Mouse (Mus musculus) midbrain, embryonic 15.5 days (tissue): ENCODE data around the gene Srp14. TPM values are rescaled to one million over a fixed set of nuclear protein-coding genes. Genes with fewer than 3 reads are reported as not detected.

Experiments
- ATAC-seq: fragments of 200-750 bp; cut with Nextera tagmentation; replicated peaks from 2 replicates; pipeline ENCODE4 v1.8.0; 2017; ENCODE audit warnings: moderate TSS enrichment
- H3K27ac ChIP-seq: fragments of 300-500 bp; sonication (generic); 2 replicates; pipeline ENCODE4 v1.5.1; 2015; ENCODE audit warnings: mild to moderate bottlenecking, inconsistent platforms
- H3K27me3 ChIP-seq: fragments of 300-500 bp; sonication (generic); replicated peaks from 2 replicates; pipeline ENCODE4 v1.6.1; 2015; ENCODE audit warnings: inconsistent platforms
- H3K36me3 ChIP-seq: fragments of 300-500 bp; sonication (generic); replicated peaks from 2 replicates; pipeline ENCODE4 v1.6.1; 2015; ENCODE audit warnings: inconsistent platforms
- H3K4me1 ChIP-seq: fragments of 300-500 bp; sonication (generic); 2 replicates; pipeline ENCODE4 v1.6.1; 2015; ENCODE audit warnings: inconsistent platforms
- H3K4me2 ChIP-seq: fragments of 300-500 bp; sonication (generic); 2 replicates; pipeline ENCODE4 v1.6.1; 2015; ENCODE audit warnings: inconsistent platforms, mild to moderate bottlenecking, moderate library complexity
- H3K4me3 ChIP-seq: fragments of 300-500 bp; sonication (generic); 2 replicates; pipeline ENCODE4 v1.5.1; 2015; ENCODE audit warnings: mild to moderate bottlenecking, inconsistent platforms
- H3K9ac ChIP-seq: fragments of 300-500 bp; sonication (generic); 2 replicates; pipeline ENCODE4 v1.6.1; 2015; ENCODE audit warnings: mild to moderate bottlenecking, inconsistent platforms
- H3K9me3 ChIP-seq: fragments of 300-500 bp; sonication (generic); 2 replicates; pipeline ENCODE4 v1.6.1; 2016; ENCODE audit warnings: inconsistent platforms
- WGBS: fragments of 180-500 bp; shearing (Covaris S2); methylation state at CpG from one replicate; pipeline ENCODE4 v1.1.7; 2015; ENCODE audit warnings: mixed read lengths; 5-methylcytosine and 5-hydroxymethylcytosine counted together
- polyA plus RNA-seq: library from polyadenylated mRNA; unstranded; fragments of >200 nt; fragmentation: Nextera tagmentation; extraction: Ambion mirVana; gene quantifications from 2 replicates; pipeline ENCODE4 v1.2.1, GENCODE M21; 2015

Srp14 gene
- polyA plus RNA-seq, 1 experiment from 2014 or later = 303 TPM

DNA sequence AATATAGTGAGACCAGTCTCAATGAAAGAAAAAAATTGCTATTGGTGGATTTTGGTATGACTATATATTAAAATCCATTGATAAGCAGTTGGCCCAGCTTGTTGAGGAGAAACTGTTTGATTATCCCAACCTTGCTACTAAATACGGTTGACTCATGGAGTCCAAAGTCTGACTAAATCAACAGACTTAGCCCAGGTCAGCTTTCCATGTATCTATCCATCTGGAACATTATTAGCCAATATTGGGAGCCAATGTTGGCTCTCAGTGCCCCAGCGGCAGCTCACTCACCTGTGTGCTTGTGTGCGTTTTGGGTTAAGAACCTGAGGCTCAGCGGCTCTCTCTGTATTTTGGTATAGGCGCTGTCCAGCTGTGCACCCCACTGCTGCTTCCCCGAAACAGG, 28.5 kb downstream of the Srp14 start:
- 95% methylated on average over 6 of the region's 6 CpGs for WGBS
- no peak for ATAC-seq
- Histone ChIP-seq H3K9me3 (no peaks in the 10 kb centered on the region), H3K36me3 (0 out of 2 replicates have a peak, but pooled peaks cover 2% of the 10 kb centered on the region), H3K27ac (no peak overlapping the region), H3K9ac (no peak overlapping the region), H3K4me3 (no peak overlapping the region), H3K4me1 (peaks cover 7% of the 10 kb centered on the region), H3K27me3 (no peaks in the 10 kb centered on the region), H3K4me2 (no peak overlapping the region)

GRCm38 (mm10) chr2:118448181-118448580, 31.3 kb downstream of the Srp14 start:
- no peak for ATAC-seq
- H3K27ac ChIP-seq = no peak overlapping the region

DNA sequence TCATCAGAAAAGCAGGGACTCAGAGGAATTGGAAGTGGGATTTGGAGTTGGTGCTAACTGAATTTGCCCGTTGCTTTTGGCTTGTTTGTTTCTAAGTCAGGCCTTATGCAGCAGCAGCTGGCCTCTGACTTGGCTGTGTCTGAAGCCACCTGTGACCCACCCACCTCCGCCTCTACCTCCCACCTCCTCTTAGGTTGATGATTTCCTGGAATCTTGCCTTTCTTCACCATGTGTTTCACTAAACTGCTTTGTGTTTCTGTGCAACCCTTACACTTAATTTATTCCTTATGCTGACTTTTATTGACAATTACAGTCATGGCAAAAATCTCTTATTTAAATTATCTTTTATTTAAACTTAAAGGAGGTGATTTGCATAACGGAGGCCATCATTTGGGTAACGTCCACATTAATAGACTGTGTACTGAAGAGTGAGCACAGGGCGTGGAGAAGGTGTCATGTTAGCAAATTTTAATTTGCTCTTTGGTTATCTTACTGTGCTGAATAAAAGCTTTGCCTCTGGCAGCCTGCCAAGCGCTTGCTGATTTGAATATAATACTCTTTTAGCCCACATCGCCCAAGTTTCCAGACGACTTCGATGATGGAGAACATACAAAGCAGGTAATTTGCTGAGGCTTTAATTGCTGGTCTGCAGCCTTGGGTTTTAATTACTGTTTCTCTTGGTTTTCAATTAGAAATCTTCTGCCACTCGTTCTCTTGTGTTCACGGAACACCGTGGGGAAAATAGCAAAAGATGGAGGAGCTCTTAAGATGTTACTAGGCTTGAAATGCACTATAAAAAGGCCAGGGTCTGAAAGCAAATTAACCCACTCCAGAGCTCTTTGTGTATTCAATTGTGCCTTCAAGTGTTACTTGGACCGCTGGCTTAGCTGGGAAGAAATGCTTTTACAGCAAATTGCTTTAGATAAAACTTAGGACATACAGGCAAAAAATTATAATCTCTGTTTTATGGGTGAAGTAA, 33.5 kb downstream of the Srp14 start:
- Histone ChIP-seq H3K36me3 (0 out of 2 replicates have a peak, but pooled peaks cover 2% of the 10 kb centered on the region), H3K27ac (peak overlapping the region; percentile 50), H3K4me3 (no peak overlapping the region), H3K9ac (no peak overlapping the region), H3K4me2 (no peak overlapping the region), H3K4me1 (peaks cover 14% of the 10 kb centered on the region), H3K9me3 (no peaks in the 10 kb centered on the region), H3K27me3 (no peaks in the 10 kb centered on the region)
- ATAC-seq = peak; percentile 82
- 40% methylated on average over 13 of the region's 13 CpGs for WGBS

More at GRCm38 (mm10) chr2:118448181-118448580, 31.3 kb downstream of the Srp14 start:
- Histone ChIP-seq H3K9me3 (no peaks in the 10 kb centered on the region), H3K4me3 (no peak overlapping the region), H3K4me1 (peaks cover 14% of the 10 kb centered on the region), H3K36me3 (0 out of 2 replicates have a peak, but pooled peaks cover 2% of the 10 kb centered on the region), H3K4me2 (no peak overlapping the region), H3K27me3 (no peaks in the 10 kb centered on the region), H3K9ac (no peak overlapping the region)
- 75% methylated on average over 12 of the region's 12 CpGs for WGBS

DNA sequence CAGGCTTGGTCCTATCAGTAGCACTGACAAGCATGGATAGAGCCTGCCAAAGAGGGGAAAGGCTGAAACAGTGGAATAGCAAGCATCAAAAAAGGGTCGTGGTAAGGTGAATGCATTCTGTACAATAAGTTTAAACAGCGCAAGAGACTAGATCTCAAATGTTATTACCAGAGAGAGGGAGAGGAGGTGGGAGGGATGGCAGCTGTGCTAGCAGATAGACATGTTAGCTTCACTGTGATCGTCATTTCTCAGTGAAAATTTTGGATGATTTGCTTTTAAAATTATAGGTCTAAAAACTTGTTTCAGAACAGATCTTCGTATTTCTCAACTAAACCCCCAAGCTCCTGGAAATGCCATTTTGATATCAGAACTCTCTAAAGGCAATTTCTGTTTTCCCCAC, 36.8 kb downstream of the Srp14 start:
- no peaks in the 10 kb centered on the region for H3K27me3 ChIP-seq
- H3K4me1 ChIP-seq = peaks cover 14% of the 10 kb centered on the region
- H3K27ac ChIP-seq = no peak overlapping the region
- no peak overlapping the region for H3K9ac ChIP-seq
- WGBS = 94% methylated on average over 4 of the region's 4 CpGs
- H3K9me3 ChIP-seq = no peaks in the 10 kb centered on the region
- H3K4me2 ChIP-seq = no peak overlapping the region
- no peak overlapping the region for H3K4me3 ChIP-seq
- no peaks in the 10 kb centered on the region for H3K36me3 ChIP-seq
- no peak for ATAC-seq

GRCm38 (mm10) chr2:118442172-118442571, 37.3 kb downstream of the Srp14 start:
- no peak for ATAC-seq
- Histone ChIP-seq H3K9me3 (no peaks in the 10 kb centered on the region), H3K27ac (no peak overlapping the region), H3K27me3 (no peaks in the 10 kb centered on the region), H3K9ac (no peak overlapping the region), H3K4me2 (no peak overlapping the region), H3K4me3 (no peak overlapping the region), H3K4me1 (peaks cover 14% of the 10 kb centered on the region), H3K36me3 (no peaks in the 10 kb centered on the region)
- 86% methylated on average over 5 of the region's 5 CpGs for whole genome bisulfite sequencing

GRCm38 (mm10) chr2:118431589-118431988, 47.9 kb downstream of the Srp14 start:
- H3K27me3 ChIP-seq = no peaks in the 10 kb centered on the region
- no peak overlapping the region for H3K27ac ChIP-seq
- H3K4me2 ChIP-seq = no peak overlapping the region
- no peaks in the 10 kb centered on the region for H3K4me1 ChIP-seq
- WGBS = 66% methylated on average over 5 of the region's 5 CpGs
- H3K36me3 ChIP-seq = peaks cover 25% of the 10 kb centered on the region
- H3K4me3 ChIP-seq = no peak overlapping the region
- no peak overlapping the region for H3K9ac ChIP-seq
- no peak for ATAC-seq
- H3K9me3 ChIP-seq = no peaks in the 10 kb centered on the region

DNA sequence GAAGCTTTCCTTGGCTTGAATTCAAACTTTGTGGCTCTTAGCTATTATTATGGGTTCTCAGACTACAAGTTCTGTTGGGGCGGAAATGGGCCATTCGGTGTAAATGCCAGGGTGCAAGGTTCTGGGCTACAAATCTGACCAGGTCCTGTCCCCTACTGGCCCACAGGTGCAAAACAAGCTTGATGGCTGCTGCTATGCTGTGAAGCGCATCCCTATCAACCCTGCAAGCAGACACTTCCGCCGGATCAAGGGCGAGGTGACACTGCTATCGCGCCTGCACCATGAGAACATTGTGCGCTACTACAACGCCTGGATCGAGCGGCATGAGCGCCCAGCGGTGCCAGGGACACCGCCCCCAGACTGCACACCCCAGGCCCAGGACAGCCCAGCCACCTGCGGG, 48.9 kb downstream of the Srp14 start:
- H3K36me3 ChIP-seq = peaks cover 17% of the 10 kb centered on the region
- H3K4me3 ChIP-seq = no peak overlapping the region
- H3K27ac ChIP-seq = no peak overlapping the region
- no peak for ATAC-seq
- no peak overlapping the region for H3K4me2 ChIP-seq
- H3K9ac ChIP-seq = no peak overlapping the region
- H3K9me3 ChIP-seq = no peaks in the 10 kb centered on the region
- no peaks in the 10 kb centered on the region for H3K4me1 ChIP-seq
- 89% methylated on average over 16 of the region's 16 CpGs for WGBS
- H3K27me3 ChIP-seq = no peaks in the 10 kb centered on the region

GRCm38 (mm10) chr2:118429297-118429696, 50.2 kb downstream of the Srp14 start:
- ATAC-seq = no peak
- Histone ChIP-seq H3K9me3 (no peaks in the 10 kb centered on the region), H3K36me3 (peaks cover 14% of the 10 kb centered on the region), H3K27me3 (no peaks in the 10 kb centered on the region), H3K4me2 (no peak overlapping the region), H3K4me1 (no peaks in the 10 kb centered on the region), H3K9ac (no peak overlapping the region), H3K4me3 (no peak overlapping the region), H3K27ac (no peak overlapping the region)
- 89% methylated on average over 9 of the region's 9 CpGs for WGBS

DNA sequence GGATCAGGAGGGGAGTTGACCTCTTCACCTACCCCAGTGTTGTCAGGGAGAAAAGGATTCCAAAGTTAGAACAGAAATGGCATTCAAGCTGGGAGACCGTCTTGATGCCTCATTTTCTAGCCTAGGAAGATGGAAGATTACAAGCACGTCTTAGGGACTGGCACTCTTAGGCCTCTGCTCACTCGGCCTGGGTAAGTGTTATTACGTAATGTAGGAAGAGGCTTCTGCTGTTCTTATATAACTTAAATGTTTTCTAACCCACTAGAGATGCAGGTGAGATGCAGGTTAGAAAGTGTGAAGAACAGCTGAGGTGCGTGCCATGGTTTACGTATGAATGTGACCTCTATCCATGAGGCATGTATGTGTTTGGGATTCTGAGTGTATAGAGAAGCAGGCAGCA, 51.2 kb downstream of the Srp14 start:
- WGBS = 81% methylated on average over 6 of the region's 6 CpGs
- peaks cover 7% of the 10 kb centered on the region; the same call in 1 of the 2 replicates for H3K36me3 ChIP-seq

More for the DNA sequence above, 51.2 kb downstream of the Srp14 start:
- H3K27me3 ChIP-seq = no peaks in the 10 kb centered on the region
- no peaks in the 10 kb centered on the region for H3K4me1 ChIP-seq
- no peak overlapping the region for H3K27ac ChIP-seq
- H3K4me3 ChIP-seq = no peak overlapping the region
- no peaks in the 10 kb centered on the region for H3K9me3 ChIP-seq
- H3K9ac ChIP-seq = no peak overlapping the region
- H3K4me2 ChIP-seq = no peak overlapping the region
- no peak for ATAC-seq

Other genes with a start within 250 kb of the Srp14 start
- 3.0 and 3.1 TPM in 2 replicates for gene Fsip1, start 222.7 kb downstream of the Srp14 start, polyA plus RNA-seq
- gene Gpr176, start 106.3 kb downstream of the Srp14 start, polyA plus RNA-seq = 6.5 and 6.8 TPM in 2 replicates
- 8.5 and 10.0 TPM in 2 replicates for gene Eif2ak4, start 91.1 kb downstream of the Srp14 start, polyA plus RNA-seq
- 3.3 and 4.3 TPM in 2 replicates for gene Bmf, start 70.0 kb upstream of the Srp14 start, polyA plus RNA-seq
- gene Bub1b, start 118.5 kb upstream of the Srp14 start, polyA plus RNA-seq = 10.7 and 15.0 TPM in 2 replicates
- 67.8 and 69.1 TPM in 2 replicates for gene Pak6, start 183.6 kb upstream of the Srp14 start, polyA plus RNA-seq
- gene Ankrd63, start 224.3 kb upstream of the Srp14 start, polyA plus RNA-seq = not detected in 2 replicates
- 0.43 and 0.71 TPM in 2 replicates for gene Plcb2, start 248.7 kb upstream of the Srp14 start, polyA plus RNA-seq